Mouse (Mus musculus) embryonic fibroblast, embryonic 13.5 days (primary cell): Measurements from ENCODE around the gene Dusp10.

Experiments
- CTCF ChIP-seq: IDR thresholded peaks from 2 replicates; pipeline ENCODE4 v1.5.1; 2011; ENCODE audit warnings: mild to moderate bottlenecking, control low read depth, low read length, moderate library complexity, borderline replicate concordance; ENCODE audit not compliant: insufficient read depth
- POLR2A ChIP-seq: IDR thresholded peaks from 2 replicates; pipeline ENCODE4 v1.6.1; 2011; ENCODE audit warnings: low read depth, mild to moderate bottlenecking, control low read depth, low read length, moderate library complexity

DNA sequence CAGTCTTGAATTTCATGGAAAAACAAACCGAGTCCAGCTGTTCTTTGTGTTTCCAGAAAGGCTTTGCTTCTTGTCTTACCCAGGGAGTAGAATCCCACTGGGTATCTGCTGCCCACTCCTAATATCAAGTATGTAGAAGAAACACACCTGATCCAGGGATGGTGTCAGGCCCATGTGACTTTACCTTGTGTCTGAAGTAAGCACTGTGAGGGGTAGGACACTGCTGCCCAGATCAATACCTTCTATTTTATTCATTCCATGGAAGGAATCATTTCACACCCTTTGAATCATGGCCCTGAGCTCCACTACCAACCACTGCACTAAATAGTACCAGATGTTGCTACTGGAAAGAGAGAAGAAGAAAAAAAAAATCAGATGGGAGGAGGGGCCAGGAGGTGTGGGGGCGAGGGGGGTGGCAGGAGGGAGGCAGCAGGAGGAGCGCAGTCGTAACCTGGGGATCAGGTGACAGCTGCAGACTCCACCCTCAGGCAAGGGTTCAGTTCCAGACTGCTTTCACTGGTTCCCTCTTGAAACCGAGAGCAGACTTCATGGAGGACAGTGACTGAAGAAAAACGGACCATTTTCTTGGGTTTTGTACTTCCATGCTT lies 33.1 kb downstream of the Dusp10 start:
- TF ChIP-seq POLR2A (no peak; the same call in 1 of the 2 replicates), CTCF (no peak)
